Mouse (Mus musculus): Measurements from ENCODE around the gene Nat8f2. TPM values are rescaled to one million over a fixed set of nuclear protein-coding genes. Genes with fewer than 3 reads are reported as not detected.
A peak's percentile ranks its signal among the peaks of the same experiment; 100 is the strongest.
"Not testable (repeated sequence)": the region's sequence is repeated elsewhere in the genome, so short reads cannot be mapped to it uniquely, and the experiment has no call there.

The Nat8f2 gene
- polyA plus RNA-seq (2015; fragmentation: Nextera tagmentation; extraction: Ambion mirVana): 0.05 TPM in 1 of 2 replicates, not detected in the other

DNA sequence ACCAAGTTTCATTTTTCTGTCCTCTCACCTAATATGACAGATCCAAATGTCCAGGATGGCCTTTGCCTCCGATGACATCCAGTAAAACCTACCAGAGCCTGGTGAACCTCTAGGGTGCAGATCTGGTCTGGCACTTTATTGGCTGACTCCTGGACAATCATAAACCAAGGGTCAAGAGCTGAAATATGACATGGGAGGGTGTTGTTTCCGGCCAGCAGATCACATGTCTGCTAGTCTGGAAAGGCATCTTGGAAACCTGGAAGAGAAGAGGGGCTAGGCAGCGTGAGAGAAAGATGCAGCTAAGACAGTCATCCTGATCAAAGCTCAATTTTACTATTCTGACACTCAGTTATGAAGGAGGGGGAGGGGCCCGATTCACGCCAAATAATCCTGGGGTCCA, at the start of gene Nat8f2:
Gene Nat8f2, minus strand, starts transcription at position 153 of the 400 bp plus-strand sequence.
- not testable (repeated sequence) for H3K27me3 ChIP-seq (replicated peaks); H3K27ac ChIP-seq; H3K36me3 ChIP-seq (replicated peaks); H3K4me3 ChIP-seq; ATAC-seq (replicated peaks); H3K9ac ChIP-seq; H3K4me2 ChIP-seq; H3K9me3 ChIP-seq; H3K4me1 ChIP-seq
- WGBS: 92% methylated on average over 5 of the region's 5 CpGs

DNA sequence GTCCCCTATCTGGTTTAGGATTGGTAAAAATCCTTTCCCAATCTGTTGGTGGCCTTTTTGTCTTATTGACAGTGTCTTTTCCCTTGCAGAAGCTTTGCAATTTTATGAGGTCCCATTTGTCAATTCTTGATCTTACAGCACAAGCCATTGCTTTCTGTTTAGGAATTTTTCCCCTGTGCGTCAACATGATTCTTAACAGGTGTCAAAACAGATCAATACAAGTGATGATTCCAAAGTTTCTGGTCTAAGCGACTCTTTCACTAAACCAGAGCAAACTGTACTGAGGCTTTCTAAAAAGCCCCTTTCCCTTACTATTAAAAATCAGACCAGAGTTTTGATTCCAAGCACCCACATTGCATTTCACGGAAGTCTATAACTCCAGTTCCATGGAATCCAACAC, 49.4 kb upstream of the Nat8f2 start:
- not testable (repeated sequence) for H3K27ac ChIP-seq; H3K4me2 ChIP-seq; H3K9ac ChIP-seq; ATAC-seq (replicated peaks); H3K4me3 ChIP-seq; H3K27me3 ChIP-seq (replicated peaks); H3K9me3 ChIP-seq
- WGBS: 95% methylated on average over 3 of the region's 3 CpGs
- Histone ChIP-seq H3K4me1 (peaks cover 17% of the 10 kb centered on the region), H3K36me3 (replicated peaks) (peaks cover 11% of the 10 kb centered on the region; the same call in 1 of the 2 replicates)

DNA sequence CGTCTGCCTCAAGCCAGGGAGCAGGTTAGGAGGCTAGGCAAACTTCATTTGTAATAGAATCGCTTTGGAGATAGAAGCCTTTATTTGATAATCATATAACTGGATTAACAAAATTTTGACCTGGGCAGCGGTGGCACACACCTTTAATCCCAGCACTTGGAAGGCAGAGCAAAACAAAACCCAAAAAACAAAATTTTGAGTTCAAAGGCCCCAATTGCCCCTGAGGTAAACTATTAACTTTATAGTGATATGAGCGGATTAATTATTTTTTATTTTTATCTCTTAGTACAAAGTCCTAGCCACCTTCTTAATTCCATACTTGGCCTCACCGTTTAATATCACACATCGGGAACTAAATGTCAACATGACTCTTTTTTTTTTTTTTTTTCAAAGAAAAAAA, 47.6 kb upstream of the Nat8f2 start:
- H3K27ac ChIP-seq: peak overlapping the region; percentile 89
- H3K4me1 ChIP-seq: peaks cover 17% of the 10 kb centered on the region
- WGBS: 81% methylated on average over 6 of the region's 6 CpGs
- H3K4me3 ChIP-seq: peak overlapping the region; percentile 57
- H3K9ac ChIP-seq: peak overlapping the region; percentile 76
- no peaks in the 10 kb centered on the region for H3K9me3 ChIP-seq
- ATAC-seq (replicated peaks): no peak
- peak overlapping the region; percentile 63 for H3K4me2 ChIP-seq
- 0 out of 2 replicates have a peak, but pooled peaks cover 3% of the 10 kb centered on the region for H3K36me3 ChIP-seq (replicated peaks)
- H3K27me3 ChIP-seq (replicated peaks): no peaks in the 10 kb centered on the region

DNA sequence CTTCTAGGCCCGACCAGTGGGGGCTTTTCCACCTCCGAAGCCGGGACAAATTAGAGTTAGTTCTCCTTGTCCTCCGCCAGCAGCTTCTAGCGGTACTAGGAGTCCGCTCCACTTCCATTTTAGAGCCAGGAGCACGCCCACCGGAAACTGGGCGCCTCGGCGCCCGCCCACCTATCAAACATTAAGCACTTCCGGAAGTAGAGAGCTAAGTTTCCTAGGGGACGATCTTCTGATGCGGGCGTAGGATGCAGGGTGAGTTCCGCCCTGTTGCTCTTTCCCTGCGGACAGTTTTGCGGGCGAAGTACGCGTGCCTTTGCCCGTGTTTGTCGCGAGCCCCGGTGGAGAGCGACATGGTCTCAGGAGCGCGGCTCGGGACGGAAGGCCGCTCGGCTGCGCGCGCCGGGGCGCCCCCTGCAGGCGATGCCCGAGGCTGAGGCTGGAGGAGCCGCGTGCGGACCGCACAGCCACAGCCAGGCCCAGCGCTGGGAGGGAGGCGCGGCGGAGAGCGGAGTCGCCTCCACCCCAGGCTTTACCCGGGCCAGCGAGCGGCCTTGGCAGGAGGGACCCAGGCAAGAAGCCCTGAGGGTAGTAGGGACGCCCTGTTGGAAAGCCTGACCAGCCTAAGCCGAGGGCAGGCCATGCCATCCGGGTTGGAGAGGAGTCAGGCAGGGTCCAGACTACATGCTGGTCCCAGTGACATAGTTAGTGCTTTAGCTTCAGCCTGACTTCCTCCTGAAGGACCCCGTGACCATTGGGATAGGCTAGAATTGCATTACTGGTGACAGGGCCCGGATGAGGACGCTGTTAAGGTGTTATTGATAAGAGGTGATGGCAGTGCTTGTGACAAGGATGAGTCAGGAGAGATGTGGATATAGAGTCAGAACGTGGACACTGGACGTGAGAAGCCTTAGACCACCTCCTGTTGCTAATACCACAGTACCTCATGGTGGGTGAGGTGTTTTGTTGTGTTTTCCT, 46.9 kb upstream of the Nat8f2 start, which contains the start of gene Nat8f1:
Gene Nat8f1, minus strand, starts transcription at position 149 of the 975 bp plus-strand sequence.
- not testable (repeated sequence) for H3K9me3 ChIP-seq; H3K27me3 ChIP-seq (replicated peaks); H3K36me3 ChIP-seq (replicated peaks)
- Histone ChIP-seq H3K4me1 (peaks cover 17% of the 10 kb centered on the region), H3K4me3 (peak within 1 kb of the TSS; percentile 57), H3K9ac (peak within 1 kb of the TSS; percentile 76), H3K27ac (peak within 1 kb of the TSS; percentile 89), H3K4me2 (peak within 1 kb of the TSS; percentile 63)
- peak; percentile 95 for ATAC-seq (replicated peaks)
- under 1% methylated on average over 60 of the region's 61 CpGs for WGBS

DNA sequence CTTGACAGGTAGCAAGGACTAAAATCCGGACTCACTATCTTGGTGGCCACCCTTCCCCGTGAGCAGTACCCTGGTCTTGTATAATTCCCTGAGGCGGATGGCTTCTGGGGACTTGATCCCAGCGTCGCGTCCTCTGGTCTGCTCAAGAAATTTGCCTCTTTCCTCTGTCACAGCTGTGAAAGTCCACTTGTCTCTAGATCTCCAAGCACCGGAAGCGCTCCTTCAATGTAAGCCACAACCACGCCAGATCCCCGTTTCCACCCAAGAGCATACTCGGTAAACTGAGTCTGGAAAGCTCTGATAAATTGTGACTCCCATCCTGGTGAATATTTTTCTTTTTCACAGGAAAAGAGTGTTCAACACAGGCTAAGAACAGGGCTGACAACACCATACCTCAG, 46.2 kb upstream of the Nat8f2 start:
- H3K27ac ChIP-seq: peak overlapping the region; percentile 89
- H3K27me3 ChIP-seq (replicated peaks): no peaks in the 10 kb centered on the region
- no peaks in the 10 kb centered on the region for H3K36me3 ChIP-seq (replicated peaks)
- peaks cover 17% of the 10 kb centered on the region for H3K4me1 ChIP-seq
- peak overlapping the region; percentile 76 for H3K9ac ChIP-seq
- 3% methylated on average over 11 of the region's 11 CpGs for WGBS
- peak overlapping the region; percentile 63 for H3K4me2 ChIP-seq
- peak; percentile 32; the same call in 1 of the 2 replicates for ATAC-seq (replicated peaks)
- peak overlapping the region; percentile 57 for H3K4me3 ChIP-seq
- H3K9me3 ChIP-seq: no peaks in the 10 kb centered on the region

DNA sequence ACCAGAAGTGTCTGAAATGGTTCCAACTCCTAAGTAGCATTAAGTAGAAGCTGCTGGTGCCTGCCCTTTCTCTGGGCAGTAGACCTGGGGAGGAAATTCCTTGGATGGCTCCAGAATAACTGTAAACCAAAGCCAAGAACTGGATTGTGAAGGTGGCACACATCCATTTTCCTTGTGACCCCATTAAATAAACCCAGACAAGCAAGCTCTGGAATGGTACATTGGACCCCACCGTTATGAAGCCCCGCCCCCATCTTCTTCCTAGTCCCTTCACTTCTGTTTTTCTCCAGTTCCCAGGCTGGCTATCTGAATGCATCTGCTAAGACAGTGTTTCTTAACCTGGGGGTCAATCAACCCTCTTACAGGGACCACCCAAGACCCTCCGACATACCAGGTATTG, 42.6 kb upstream of the Nat8f2 start, which contains the start of gene Tprkb:
Gene Tprkb, plus strand, starts transcription at position 279 of the 400 bp plus-strand sequence.
- no peak within 1 kb of the TSS for H3K4me2 ChIP-seq
- no peaks in the 10 kb centered on the region for H3K36me3 ChIP-seq (replicated peaks)
- no peaks in the 10 kb centered on the region for H3K27me3 ChIP-seq (replicated peaks)
- H3K4me3 ChIP-seq: no peak within 1 kb of the TSS
- 88% methylated on average over 3 of the region's 3 CpGs for WGBS
- ATAC-seq (replicated peaks): no peak
- H3K27ac ChIP-seq: no peak within 1 kb of the TSS
- no peak within 1 kb of the TSS for H3K9ac ChIP-seq
- H3K9me3 ChIP-seq: no peaks in the 10 kb centered on the region
- peaks cover 16% of the 10 kb centered on the region for H3K4me1 ChIP-seq

DNA sequence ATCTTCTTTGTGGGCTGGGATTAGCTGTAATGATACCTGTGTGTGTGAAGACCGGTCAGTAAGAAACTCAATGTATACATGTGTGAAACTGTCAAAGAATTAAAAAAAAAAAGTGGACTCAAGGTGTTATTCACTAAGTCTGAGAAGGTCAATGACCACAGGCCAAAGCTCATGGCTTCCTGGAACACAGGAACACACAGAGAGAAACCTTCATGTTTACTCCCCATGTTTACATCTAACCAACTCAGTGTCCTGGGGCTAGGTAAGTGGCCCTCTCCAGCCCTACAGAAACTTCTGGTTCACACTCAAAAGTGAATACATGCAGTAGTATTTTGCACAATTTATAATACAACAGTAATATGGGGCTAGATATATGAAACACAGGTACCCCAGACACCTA, 40.7 kb upstream of the Nat8f2 start:
- Histone ChIP-seq H3K9me3 (no peaks in the 10 kb centered on the region), H3K27me3 (replicated peaks) (no peaks in the 10 kb centered on the region), H3K4me1 (peaks cover 6% of the 10 kb centered on the region), H3K4me3 (no peak overlapping the region), H3K9ac (no peak overlapping the region), H3K4me2 (no peak overlapping the region), H3K27ac (no peak overlapping the region), H3K36me3 (replicated peaks) (no peaks in the 10 kb centered on the region)
- ATAC-seq (replicated peaks): no peak
- 97% methylated on average over 1 of the region's 1 CpGs for WGBS

DNA sequence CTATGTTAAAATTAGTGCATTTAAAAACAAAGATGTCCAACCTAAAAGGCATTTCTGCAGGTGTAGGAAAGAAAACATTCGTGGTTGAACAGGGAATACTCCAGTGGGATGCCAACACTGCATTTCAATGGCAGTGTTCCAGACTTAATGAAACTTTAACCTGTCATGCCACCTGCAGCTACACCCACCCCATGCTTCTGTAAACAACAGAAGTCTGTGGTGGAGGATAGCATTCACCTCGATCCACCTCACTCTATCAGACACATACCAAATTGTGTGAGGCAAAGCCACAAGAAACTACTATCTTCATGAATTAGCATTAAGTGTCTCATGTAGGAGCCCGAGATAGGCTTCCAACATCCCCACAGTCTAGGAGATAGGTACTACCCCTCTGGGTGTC, 39.4 kb upstream of the Nat8f2 start:
- 66% methylated on average over 3 of the region's 3 CpGs for WGBS
- H3K4me3 ChIP-seq: no peak overlapping the region

DNA sequence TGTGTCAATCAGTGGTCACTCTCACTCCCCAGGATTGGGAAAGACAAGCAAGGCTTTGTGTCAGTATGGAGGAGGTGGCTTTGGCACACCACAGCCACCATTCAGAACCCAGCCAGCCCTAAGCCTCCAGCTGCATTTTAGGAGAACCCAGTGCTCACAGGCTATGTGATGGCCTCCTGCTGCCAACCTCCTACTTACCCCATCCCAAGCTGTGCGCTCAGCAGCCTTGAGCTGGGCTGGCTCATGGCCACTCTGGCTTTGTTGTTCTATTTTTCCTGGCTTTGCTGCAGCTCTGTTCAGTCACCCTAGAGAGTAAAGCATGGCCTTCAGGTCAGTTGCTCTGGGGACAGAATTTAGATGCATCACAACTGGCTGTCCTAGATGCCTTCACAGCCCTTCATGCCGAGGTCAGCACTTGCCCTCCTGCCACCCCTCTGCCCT, 38.0 kb upstream of the Nat8f2 start:
- H3K4me1 ChIP-seq; H3K27ac ChIP-seq; H3K4me2 ChIP-seq; H3K4me3 ChIP-seq; H3K9ac ChIP-seq; H3K27me3 ChIP-seq (replicated peaks); H3K36me3 ChIP-seq (replicated peaks); H3K9me3 ChIP-seq: not testable (repeated sequence)
- WGBS: 57% methylated on average over 2 of the region's 2 CpGs
- ATAC-seq (replicated peaks): peak; percentile 48; the same call in 1 of the 2 replicates

More for the DNA sequence above, 39.4 kb upstream of the Nat8f2 start:
- Histone ChIP-seq H3K36me3 (replicated peaks) (no peaks in the 10 kb centered on the region), H3K9ac (no peak overlapping the region), H3K27ac (no peak overlapping the region), H3K4me1 (0 out of 2 replicates have a peak, but pooled peaks cover 3% of the 10 kb centered on the region), H3K4me2 (no peak overlapping the region), H3K9me3 (no peaks in the 10 kb centered on the region), H3K27me3 (replicated peaks) (no peaks in the 10 kb centered on the region)
- ATAC-seq (replicated peaks): no peak

DNA sequence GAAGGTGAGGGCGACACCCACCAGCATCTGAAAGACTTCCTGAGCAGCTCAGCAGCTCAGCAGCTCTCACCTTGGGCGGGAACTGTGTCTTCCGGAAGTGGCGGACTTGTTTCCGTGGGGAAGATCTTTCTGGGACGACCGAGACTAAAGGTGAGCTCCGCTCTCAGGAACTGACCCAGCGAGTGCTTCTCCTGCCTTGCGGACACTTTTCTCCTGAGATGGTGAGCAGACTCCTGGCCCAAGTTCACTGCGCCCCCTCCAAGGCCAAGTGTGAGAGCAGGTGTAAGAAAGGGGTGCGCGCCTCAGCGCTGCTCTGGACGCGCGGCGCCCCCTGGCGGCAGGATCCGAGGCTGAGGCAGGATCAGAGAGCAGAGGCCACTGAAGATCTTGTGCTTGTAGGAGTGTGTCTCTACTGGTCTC, 35.7 kb upstream of the Nat8f2 start, which contains the start of gene Nat8f4:
Gene Nat8f4, minus strand, starts transcription at position 243 of the 420 bp plus-strand sequence.
- not testable (repeated sequence) for H3K4me1 ChIP-seq; H3K27me3 ChIP-seq (replicated peaks); H3K9ac ChIP-seq; H3K27ac ChIP-seq; H3K36me3 ChIP-seq (replicated peaks); H3K9me3 ChIP-seq
- Histone ChIP-seq H3K4me3 (peak within 1 kb of the TSS; percentile 39), H3K4me2 (peak within 1 kb of the TSS; percentile 46)
- ATAC-seq (replicated peaks): peak; percentile 84
- 12% methylated on average over 20 of the region's 20 CpGs for WGBS

DNA sequence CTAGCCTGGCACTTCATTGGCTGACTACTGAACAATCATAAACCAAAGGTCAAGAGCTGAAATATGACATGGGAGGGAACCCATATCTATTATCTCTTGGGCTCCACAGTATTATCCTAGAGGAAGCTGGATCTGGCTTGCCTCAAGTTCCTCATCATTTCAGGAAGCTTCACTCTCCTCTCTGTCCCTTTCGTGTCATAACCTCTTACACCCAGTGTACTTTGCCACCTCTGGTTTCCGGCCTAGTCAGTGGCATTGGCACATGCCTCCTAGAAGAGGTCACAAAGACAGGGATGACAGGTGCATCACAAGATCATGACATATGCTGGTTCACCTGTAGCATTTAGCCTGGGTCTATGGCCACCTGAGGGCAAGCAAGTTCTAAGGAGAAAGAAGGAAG, 33.3 kb upstream of the Nat8f2 start:
- Histone ChIP-seq H3K27me3 (replicated peaks) (no peaks in the 10 kb centered on the region), H3K4me3 (no peak overlapping the region), H3K9ac (no peak overlapping the region), H3K4me2 (no peak overlapping the region), H3K27ac (no peak overlapping the region), H3K36me3 (replicated peaks) (no peaks in the 10 kb centered on the region), H3K4me1 (0 out of 2 replicates have a peak, but pooled peaks cover 3% of the 10 kb centered on the region), H3K9me3 (no peaks in the 10 kb centered on the region)
- no peak for ATAC-seq (replicated peaks)
- 93% methylated on average over 2 of the region's 2 CpGs for WGBS

DNA sequence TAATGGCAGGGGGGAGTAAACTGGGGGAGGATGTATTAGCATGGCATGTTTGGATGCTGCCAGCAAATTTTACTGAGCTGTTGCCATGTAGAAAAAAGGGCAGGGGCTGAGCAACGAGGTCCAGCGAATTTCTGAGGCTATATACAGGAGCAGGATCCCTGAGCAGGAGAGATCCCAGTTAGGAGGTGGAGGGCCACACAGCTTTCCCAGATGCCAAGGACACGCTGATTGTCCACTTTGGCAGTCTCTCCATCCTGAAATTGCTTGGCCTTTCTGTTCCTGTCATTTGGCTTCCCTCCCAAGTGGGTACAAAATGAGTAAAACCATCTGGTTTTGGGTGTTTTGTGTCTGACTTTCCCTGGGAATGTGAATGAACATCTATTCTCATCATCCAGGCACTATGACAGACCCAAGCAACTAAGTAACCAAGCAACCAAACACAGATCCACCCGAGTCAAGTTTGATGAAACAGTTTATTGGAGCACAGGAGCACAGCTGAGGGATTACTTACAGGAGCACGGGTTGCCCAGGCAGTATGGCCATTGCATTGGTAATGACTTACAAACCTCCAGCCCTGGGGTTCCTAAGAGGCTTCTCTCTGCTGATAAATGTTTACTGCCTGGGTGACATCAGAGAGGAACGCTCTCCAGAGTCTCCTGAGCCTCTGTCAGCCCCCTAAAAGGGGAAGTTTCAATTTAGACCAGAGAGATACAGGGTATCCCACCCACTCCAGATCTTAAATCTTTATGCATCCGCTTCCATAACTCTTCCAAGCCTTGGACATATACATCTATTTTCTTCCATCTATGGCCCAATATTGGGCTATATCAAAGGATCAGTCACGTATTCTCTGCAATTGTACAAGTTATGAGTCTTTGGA, 29.9 kb upstream of the Nat8f2 start:
- not testable (repeated sequence) for H3K27ac ChIP-seq; H3K9me3 ChIP-seq; H3K36me3 ChIP-seq (replicated peaks); H3K27me3 ChIP-seq (replicated peaks); H3K4me3 ChIP-seq; H3K4me2 ChIP-seq; H3K4me1 ChIP-seq; ATAC-seq (replicated peaks); H3K9ac ChIP-seq
- WGBS: 72% methylated on average over 7 of the region's 8 CpGs

Measured in midbrain, embryonic 15.5 days (tissue).